Mouse (Mus musculus) forebrain, embryonic 10.5 days (tissue): ENCODE measurements around the gene Selenoo. TPM values are rescaled to one million over a fixed set of nuclear protein-coding genes. Genes with fewer than 3 reads are reported as not detected.
A peak's percentile ranks its signal among the peaks of the same experiment; 100 is the strongest.

Source experiments
- DNase-seq: peaks from one replicate; pipeline ENCODE4 v3.0.0-alpha.2; 2017; ENCODE audit warnings: low spot score; ENCODE audit errors: extremely low spot score
- H3K27ac ChIP-seq: fragments of 300-500 bp; sonication (generic); 2 replicates; pipeline ENCODE4 v1.5.1; 2016; ENCODE audit warnings: mild to moderate bottlenecking
- H3K27me3 ChIP-seq: fragments of 300-500 bp; sonication (generic); 2 replicates; pipeline ENCODE4 v1.6.1; 2016; ENCODE audit warnings: mild to moderate bottlenecking; ENCODE audit not compliant: poor library complexity, severe bottlenecking
- H3K36me3 ChIP-seq: fragments of 300-500 bp; sonication (generic); replicated peaks from 2 replicates; pipeline ENCODE4 v1.6.1; 2016; ENCODE audit warnings: mild to moderate bottlenecking, moderate library complexity
- H3K4me1 ChIP-seq: fragments of 300-500 bp; sonication (generic); 2 replicates; pipeline ENCODE4 v1.6.1; 2016
- H3K4me3 ChIP-seq: fragments of 300-500 bp; sonication (generic); 2 replicates; pipeline ENCODE4 v1.5.1; 2016; ENCODE audit warnings: mild to moderate bottlenecking, moderate library complexity
- H3K9me3 ChIP-seq: fragments of 300-500 bp; sonication (generic); 2 replicates; pipeline ENCODE4 v1.6.1; 2016; ENCODE audit warnings: mild to moderate bottlenecking, moderate library complexity
- WGBS: fragments of 180-500 bp; shearing (Covaris S2); methylation state at CpG from one replicate; pipeline ENCODE4 v1.1.7; 2016; 5-methylcytosine and 5-hydroxymethylcytosine counted together
- polyA plus RNA-seq: library from polyadenylated mRNA; unstranded; fragments of >200 nt; fragmentation: Nextera tagmentation; extraction: Ambion mirVana; gene quantifications from 2 replicates; pipeline ENCODE4 v1.2.1, GENCODE M21; 2016

The Selenoo gene
- polyA plus RNA-seq, 1 experiment from 2014 or later = 14.4 TPM

DNA sequence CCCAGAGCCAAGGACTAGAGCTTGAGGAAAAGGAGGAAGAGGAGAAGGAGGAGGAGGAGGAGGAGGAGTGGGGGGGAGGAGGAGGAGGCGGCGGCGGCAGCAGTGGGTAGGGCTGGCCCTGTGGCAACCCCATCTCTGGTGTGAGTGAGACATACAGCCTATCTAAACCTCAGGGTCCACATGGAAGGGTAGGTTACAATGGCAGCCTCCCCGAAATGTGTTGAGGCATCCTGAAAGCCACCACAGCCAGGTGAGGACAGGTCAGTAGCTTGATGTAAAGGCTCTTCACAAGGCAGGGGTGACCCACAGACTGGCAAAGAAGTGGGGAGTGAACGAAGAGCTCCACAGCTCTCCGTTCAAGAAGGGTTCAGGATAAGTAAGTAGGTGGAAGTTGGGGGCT lies 49.6 kb downstream of the Selenoo start:
- no peak for DNase-seq
- H3K27me3 ChIP-seq = peaks cover 41% of the 10 kb centered on the region
- peaks cover 44% of the 10 kb centered on the region for H3K36me3 ChIP-seq
- H3K27ac ChIP-seq = no peak overlapping the region
- no peaks in the 10 kb centered on the region for H3K9me3 ChIP-seq
- H3K4me3 ChIP-seq = peak overlapping the region; percentile 3; the same call in 1 of the 2 replicates
- peaks cover 53% of the 10 kb centered on the region for H3K4me1 ChIP-seq
- 94% methylated on average over 6 of the region's 6 CpGs for WGBS

DNA sequence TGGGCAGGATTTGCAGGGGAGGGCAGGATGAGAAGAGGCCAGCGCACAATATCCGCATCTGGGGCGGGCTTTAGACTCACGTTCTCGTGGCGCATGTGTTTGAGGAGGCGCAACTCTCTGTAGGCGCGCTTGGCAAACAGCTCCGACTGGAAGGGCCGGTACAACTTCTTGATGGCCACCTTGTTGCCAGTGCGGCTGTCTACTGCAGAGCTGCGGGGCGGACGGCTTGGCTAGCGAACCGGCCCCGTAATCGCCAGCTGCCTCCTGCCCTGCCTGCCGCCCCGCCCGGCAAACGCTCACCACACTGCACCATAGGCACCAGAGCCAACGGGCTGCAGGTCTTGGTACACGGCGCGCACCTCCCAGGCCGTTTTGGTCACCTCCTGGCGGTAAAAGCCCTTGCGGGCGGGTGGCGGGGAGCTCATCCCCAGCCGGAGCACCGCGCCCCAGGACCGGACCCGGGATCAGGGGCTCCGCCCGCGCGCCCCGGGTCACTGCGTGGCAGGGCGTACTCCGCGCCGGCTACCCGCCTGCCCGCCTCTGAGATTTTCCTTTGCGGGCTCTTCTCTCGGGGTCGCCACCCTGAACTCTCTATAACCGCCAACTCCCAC lies 51.3 kb downstream of the Selenoo start:
- WGBS = under 1% methylated on average over 53 of the region's 53 CpGs
- H3K4me1 ChIP-seq = peaks cover 53% of the 10 kb centered on the region

GRCm38 (mm10) chr15:89140659-89141252 lies 51.9 kb downstream of the Selenoo start, which contains the start of gene Mapk12:
TSS of gene Mapk12 (minus strand) at chr15:89140703.
- Histone ChIP-seq H3K27me3 (peaks cover 54% of the 10 kb centered on the region), H3K36me3 (peaks cover 52% of the 10 kb centered on the region), H3K4me1 (peaks cover 57% of the 10 kb centered on the region), H3K4me3 (peak within 1 kb of the TSS; percentile 82), H3K9me3 (no peaks in the 10 kb centered on the region), H3K27ac (peak within 1 kb of the TSS; percentile 93)
- peak; percentile 78 for DNase-seq
- WGBS = under 1% methylated on average over 21 of the region's 21 CpGs

More for the DNA sequence above, 51.3 kb downstream of the Selenoo start:
- Histone ChIP-seq H3K27me3 (peaks cover 48% of the 10 kb centered on the region), H3K36me3 (peaks cover 52% of the 10 kb centered on the region), H3K27ac (peak overlapping the region; percentile 93), H3K4me3 (peak overlapping the region; percentile 82), H3K9me3 (no peaks in the 10 kb centered on the region)
- DNase-seq = peak; percentile 47

- WGBS = 15% methylated on average over 5 of the region's 5 CpGs
- Histone ChIP-seq H3K4me3 (peak overlapping the region; percentile 82), H3K36me3 (peaks cover 49% of the 10 kb centered on the region), H3K9me3 (no peaks in the 10 kb centered on the region), H3K4me1 (peaks cover 64% of the 10 kb centered on the region), H3K27me3 (peaks cover 61% of the 10 kb centered on the region), H3K27ac (peak overlapping the region; percentile 93)
- no peak for DNase-seq
These were observed 52.6 kb downstream of the Selenoo start for GRCm38 (mm10) chr15:89141443-89141842.

DNA sequence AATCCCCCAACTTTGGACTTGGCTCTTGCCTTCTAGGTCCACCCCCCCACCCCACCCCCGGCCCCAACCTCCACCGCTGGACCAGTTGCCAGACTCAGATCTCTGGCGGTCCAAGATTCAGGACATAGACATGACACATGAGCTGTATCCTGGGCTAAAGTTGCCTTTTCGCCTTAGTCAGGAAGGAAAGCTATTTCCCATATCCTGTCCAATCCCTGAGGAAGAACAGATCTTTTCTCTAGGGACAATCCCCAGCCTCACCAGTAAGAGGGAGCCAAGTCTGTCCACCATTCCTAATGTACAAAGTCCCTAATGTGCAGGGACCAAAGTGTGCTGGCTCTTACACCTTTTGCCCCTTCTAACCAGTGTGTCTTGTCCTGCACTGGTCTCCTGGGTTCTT lies 53.0 kb downstream of the Selenoo start:
- no peaks in the 10 kb centered on the region for H3K9me3 ChIP-seq
- peaks cover 68% of the 10 kb centered on the region for H3K4me1 ChIP-seq
- peaks cover 46% of the 10 kb centered on the region for H3K36me3 ChIP-seq
- DNase-seq = no peak
- peaks cover 66% of the 10 kb centered on the region for H3K27me3 ChIP-seq
- H3K27ac ChIP-seq = peak overlapping the region; percentile 93; the same call in 1 of the 2 replicates
- WGBS = 66% methylated on average over 4 of the region's 4 CpGs
- H3K4me3 ChIP-seq = 0 out of 2 replicates have a peak overlapping the region, but pooled peaks have one; percentile 82

DNA sequence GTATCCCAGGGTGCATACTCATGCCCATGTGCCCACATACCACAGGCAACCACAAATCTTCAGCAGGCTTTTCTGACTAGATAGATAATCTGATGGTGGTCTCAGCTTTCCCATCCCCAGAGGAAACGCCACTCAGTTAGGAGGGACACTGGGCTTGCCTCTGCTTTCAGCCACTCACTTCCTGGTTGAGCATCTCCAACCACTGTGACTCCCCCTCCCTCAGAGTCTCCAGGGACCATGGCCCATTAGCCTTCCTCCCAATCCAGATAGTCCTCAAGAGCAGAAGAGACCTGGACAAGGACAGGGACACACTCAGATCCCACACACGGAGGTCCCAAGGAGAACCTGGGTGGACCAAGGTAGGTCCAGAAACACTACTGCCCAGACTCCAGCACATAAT lies 54.2 kb downstream of the Selenoo start:
- Histone ChIP-seq H3K36me3 (peaks cover 43% of the 10 kb centered on the region), H3K27me3 (peaks cover 78% of the 10 kb centered on the region), H3K4me1 (peaks cover 70% of the 10 kb centered on the region), H3K27ac (no peak overlapping the region), H3K9me3 (no peaks in the 10 kb centered on the region), H3K4me3 (no peak overlapping the region)
- 74% methylated on average over 2 of the region's 2 CpGs for WGBS
- no peak for DNase-seq

GRCm38 (mm10) chr15:89144965-89145364 lies 56.1 kb downstream of the Selenoo start:
- DNase-seq = no peak
- WGBS = 93% methylated on average over 11 of the region's 11 CpGs
- Histone ChIP-seq H3K27ac (no peak overlapping the region), H3K9me3 (no peaks in the 10 kb centered on the region), H3K4me3 (no peak overlapping the region), H3K36me3 (peaks cover 42% of the 10 kb centered on the region), H3K27me3 (peaks cover 74% of the 10 kb centered on the region), H3K4me1 (peaks cover 71% of the 10 kb centered on the region)

- Histone ChIP-seq H3K27ac (no peak overlapping the region), H3K36me3 (peaks cover 42% of the 10 kb centered on the region), H3K27me3 (peaks cover 65% of the 10 kb centered on the region), H3K9me3 (no peaks in the 10 kb centered on the region), H3K4me1 (peaks cover 71% of the 10 kb centered on the region), H3K4me3 (peak overlapping the region; percentile 84; the same call in 1 of the 2 replicates)
- no peak for DNase-seq
- WGBS = 76% methylated on average over 24 of the region's 24 CpGs
These were observed 57.0 kb downstream of the Selenoo start for GRCm38 (mm10) chr15:89145813-89146350.

DNA sequence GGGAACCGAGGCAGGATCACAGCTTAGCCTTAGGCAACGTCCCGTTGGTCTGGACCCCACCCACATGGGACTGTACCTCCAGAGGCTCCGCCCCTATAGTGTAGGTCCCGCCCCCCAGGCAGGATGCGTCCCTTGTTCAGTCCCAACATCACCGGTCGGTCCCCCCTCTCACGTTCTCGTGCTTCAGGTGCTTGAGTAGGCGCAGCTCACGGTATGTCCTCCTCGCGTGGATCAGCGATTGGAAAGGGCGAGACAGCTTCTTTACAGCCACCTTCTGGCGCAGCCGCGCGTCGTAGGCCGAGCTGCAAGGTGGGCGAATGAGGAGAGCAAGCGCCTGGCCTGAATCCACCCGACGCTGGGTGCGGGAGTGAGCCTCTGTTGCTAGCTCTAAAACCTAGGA lies 57.7 kb downstream of the Selenoo start:
- Histone ChIP-seq H3K36me3 (peaks cover 42% of the 10 kb centered on the region), H3K27ac (peak overlapping the region; percentile 75), H3K4me3 (peak overlapping the region; percentile 84), H3K27me3 (peaks cover 59% of the 10 kb centered on the region), H3K9me3 (no peaks in the 10 kb centered on the region), H3K4me1 (peaks cover 68% of the 10 kb centered on the region)
- WGBS = 2% methylated on average over 27 of the region's 27 CpGs
- peak; percentile 54 for DNase-seq

- no peak for DNase-seq
- Histone ChIP-seq H3K27ac (peak overlapping the region; percentile 75), H3K27me3 (peaks cover 54% of the 10 kb centered on the region)
These were observed 58.1 kb downstream of the Selenoo start for GRCm38 (mm10) chr15:89147024-89147423.

GRCm38 (mm10) chr15:89147456-89147855 lies 58.6 kb downstream of the Selenoo start:
- Histone ChIP-seq H3K9me3 (no peaks in the 10 kb centered on the region), H3K36me3 (peaks cover 38% of the 10 kb centered on the region), H3K4me1 (peaks cover 68% of the 10 kb centered on the region), H3K27ac (0 out of 2 replicates have a peak overlapping the region, but pooled peaks have one; percentile 30), H3K27me3 (peaks cover 50% of the 10 kb centered on the region), H3K4me3 (peak overlapping the region; percentile 84)
- 25% methylated on average over 10 of the region's 10 CpGs for WGBS
- DNase-seq = no peak

More at GRCm38 (mm10) chr15:89147024-89147423, 58.1 kb downstream of the Selenoo start:
- WGBS = 13% methylated on average over 16 of the region's 16 CpGs
- H3K9me3 ChIP-seq = no peaks in the 10 kb centered on the region
- peak overlapping the region; percentile 84 for H3K4me3 ChIP-seq
- peaks cover 42% of the 10 kb centered on the region for H3K36me3 ChIP-seq
- H3K4me1 ChIP-seq = peaks cover 68% of the 10 kb centered on the region

DNA sequence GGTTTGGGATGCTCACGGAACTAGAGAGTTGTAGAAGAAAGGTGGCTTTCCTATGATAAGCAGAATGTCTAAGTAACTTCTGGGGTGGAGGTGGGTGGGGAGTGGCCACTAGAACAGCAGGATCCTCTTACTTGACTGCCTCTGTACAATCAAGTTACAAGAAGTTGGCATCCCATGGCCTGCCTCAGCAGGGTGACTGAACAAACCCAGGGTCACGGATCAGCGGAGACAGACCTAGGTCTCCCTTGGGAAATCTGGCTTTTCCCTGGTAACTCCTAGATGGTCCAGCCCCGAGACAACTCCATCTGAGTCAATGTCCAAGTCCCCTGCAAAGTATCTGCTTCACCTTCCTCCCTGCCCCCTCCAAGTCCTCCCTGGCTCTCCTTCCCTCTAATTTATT lies 59.0 kb downstream of the Selenoo start:
- 51% methylated on average over 4 of the region's 4 CpGs for WGBS
- Histone ChIP-seq H3K4me1 (peaks cover 72% of the 10 kb centered on the region), H3K9me3 (no peaks in the 10 kb centered on the region), H3K36me3 (peaks cover 33% of the 10 kb centered on the region), H3K4me3 (peak overlapping the region; percentile 84), H3K27ac (0 out of 2 replicates have a peak overlapping the region, but pooled peaks have one; percentile 30), H3K27me3 (peaks cover 47% of the 10 kb centered on the region)
- DNase-seq = no peak
